In the genomic region with DNA sequence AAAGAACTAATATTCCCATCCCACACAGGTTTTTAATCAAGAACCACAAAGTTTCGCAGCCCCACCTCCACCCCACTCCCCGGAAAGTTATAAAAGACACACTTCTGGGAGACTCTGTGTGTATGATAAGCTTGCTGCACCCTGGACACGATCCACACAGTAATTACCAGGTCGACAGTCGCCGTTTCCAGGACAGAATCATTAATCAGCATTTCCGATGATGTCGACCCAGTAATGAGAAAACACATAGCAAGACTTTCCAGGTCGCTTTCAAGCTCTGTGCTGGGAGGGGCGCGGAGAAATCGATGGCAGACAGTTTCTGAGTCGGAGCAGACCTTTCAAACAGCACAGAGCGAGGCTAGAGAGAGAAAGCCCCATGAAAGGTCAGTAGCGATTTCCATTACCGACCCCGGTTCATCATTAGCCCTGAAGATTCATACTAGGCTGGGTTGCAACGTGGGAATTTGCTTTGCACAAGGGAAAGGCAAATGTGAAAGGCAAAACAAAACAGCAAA, we compare ENCODE assay signal across 9 mouse cellular contexts.
A peak's percentile ranks its signal among the peaks of the same experiment; 100 is the strongest.
DNase-seq lines count a peak whose midpoint lies in the region; ATAC-seq and TF ChIP-seq lines count a peak whose summit lies in the region.
"Had no signal": no experiment of that assay in that cellular context is flagged by ENCODE, and none has a peak within 500 bp of the region (broad histone marks: within the 10 kb centered on the region; RNA-seq: fewer than 3 reads in every experiment).

No protein-coding gene starts in this region.

- no peak for TF ChIP-seq CTCF in heart, adult 2 months (IDR thresholded peaks at IDR 0.05)

- H3K27me3 ChIP-seq in heart, adult 2 months (ENCODE audit: control insufficient read depth, insufficient read depth, low read length) = no peaks in the 10 kb centered on the region
- no peaks in the 10 kb centered on the region for H3K27me3 ChIP-seq in lung, embryonic 15.5 days
- H3K27me3 ChIP-seq in forebrain, embryonic 16.5 days (replicated peaks; ENCODE audit: control insufficient read depth, insufficient read depth, low read length) = no peaks in the 10 kb centered on the region

- peak overlapping the region; percentile 40 for H3K4me2 ChIP-seq in lung, embryonic 15.5 days
- H3K4me2 ChIP-seq in forebrain, embryonic 16.5 days (ENCODE audit: low read length) = peak overlapping the region; percentile 26

- H3K79me2 ChIP-seq in heart, adult 2 months (replicated peaks; ENCODE audit: control insufficient read depth, insufficient read depth, low read length) = no peaks in the 10 kb centered on the region

- WGBS in heart, adult 2 months = 49% methylated on average over 18 of the region's 18 CpGs
- 43% methylated on average over 18 of the region's 18 CpGs for WGBS in lung, embryonic 15.5 days
- WGBS in forebrain, embryonic 16.5 days = 37% methylated on average over 18 of the region's 18 CpGs

- TF ChIP-seq POLR2A in heart, adult 2 months (IDR thresholded peaks at IDR 0.05; ENCODE audit: insufficient read depth, low read depth, low read length) = no peak

- DNase-seq in heart, adult 2 months = peak in 1 of 2 experiments; percentile 32
- no peak for DNase-seq in heart, postnatal 4 days
- no peak for DNase-seq in lung, postnatal 36 days
- peak; percentile 19 for DNase-seq in mesoderm, embryonic 11.5 days (ENCODE audit: low read depth, low spot score)
- DNase-seq in urinary bladder, postnatal 14 days (ENCODE audit: low spot score) = no peak
- DNase-seq in ovary, postnatal 36 days (ENCODE audit: low spot score) = no peak
- DNase-seq: lung, adult 2 months had no signal

- no peaks in the 10 kb centered on the region for H3K9me3 ChIP-seq in lung, embryonic 15.5 days
- no peaks in the 10 kb centered on the region for H3K9me3 ChIP-seq in forebrain, embryonic 16.5 days (ENCODE audit: control insufficient read depth, low read length)

- intact Hi-C loops in heart, adult 2 months (cut with DNase I) = no loop called here

- peak overlapping the region; percentile 5; the same call in 1 of the 2 replicates for H3K4me3 ChIP-seq in heart, adult 2 months
- peak overlapping the region; percentile 16 for H3K4me3 ChIP-seq in lung, embryonic 15.5 days
- no peak overlapping the region; the same call in 1 of the 2 replicates for H3K4me3 ChIP-seq in forebrain, embryonic 16.5 days (replicated peaks; ENCODE audit: low read length)

- H3K36me3 ChIP-seq in heart, adult 2 months (ENCODE audit: control insufficient read depth, insufficient read depth, low read length) = no peaks in the 10 kb centered on the region
- H3K36me3 ChIP-seq in lung, embryonic 15.5 days = no peaks in the 10 kb centered on the region
- no peaks in the 10 kb centered on the region for H3K36me3 ChIP-seq in forebrain, embryonic 16.5 days (ENCODE audit: control insufficient read depth, insufficient read depth)

- no peak for TF ChIP-seq EP300 in heart, adult 2 months (IDR thresholded peaks at IDR 0.05; ENCODE audit: insufficient read depth, low read depth, low read length)

- no peak overlapping the region for H3K27ac ChIP-seq in heart, adult 2 months
- H3K27ac ChIP-seq in lung, embryonic 15.5 days = no peak overlapping the region
- no peak overlapping the region for H3K27ac ChIP-seq in forebrain, embryonic 16.5 days (ENCODE audit: low read length)

- no peak for ATAC-seq in lung, embryonic 15.5 days (ENCODE audit: borderline replicate concordance, extremely low read depth, low FRiP score, low TSS enrichment)
- no peak for ATAC-seq in forebrain, embryonic 16.5 days

- no peak overlapping the region for H3K9ac ChIP-seq in heart, adult 2 months (ENCODE audit: low read depth, low read length)
- H3K9ac ChIP-seq in lung, embryonic 15.5 days = no peak overlapping the region
- no peak overlapping the region; the same call in 1 of the 2 replicates for H3K9ac ChIP-seq in forebrain, embryonic 16.5 days (replicated peaks; ENCODE audit: low read depth, low read length)

- no peaks in the 10 kb centered on the region for H3K4me1 ChIP-seq in heart, adult 2 months (ENCODE audit: control insufficient read depth, insufficient read depth, low read length)
- no peaks in the 10 kb centered on the region for H3K4me1 ChIP-seq in lung, embryonic 15.5 days
- 0 out of 2 replicates have a peak, but pooled peaks cover 4% of the 10 kb centered on the region for H3K4me1 ChIP-seq in forebrain, embryonic 16.5 days (replicated peaks; ENCODE audit: control insufficient read depth, insufficient read depth, low read length)
